Mouse (Mus musculus) megakaryocyte, adult 5-6 weeks (primary cell): ENCODE data around the gene Nlrp6. TPM values are rescaled to one million over a fixed set of nuclear protein-coding genes. Genes with fewer than 3 reads are reported as not detected.

Source experiments
- ATAC-seq: 2 replicates; pipeline ENCODE4 v1.8.0; 2016; ENCODE audit warnings: mild to moderate bottlenecking, inconsistent platforms; ENCODE audit not compliant: poor library complexity, severe bottlenecking
- total RNA-seq, 2 experiments: library from RNA; stranded (forward) in 1 of 2; stranded (reverse) in 1 of 2; fragments of 153-499, 151-499 nt in 1 of 2; fragments of 221-1000, 200-1000 nt in 1 of 2; gene quantifications; 2 replicates each; pipeline versions ENCODE4 v1.2.3 to v1.2.4; 2015 to 2017

The Nlrp6 gene
- total RNA-seq, 2 experiments from 2014 or later: not detected

DNA sequence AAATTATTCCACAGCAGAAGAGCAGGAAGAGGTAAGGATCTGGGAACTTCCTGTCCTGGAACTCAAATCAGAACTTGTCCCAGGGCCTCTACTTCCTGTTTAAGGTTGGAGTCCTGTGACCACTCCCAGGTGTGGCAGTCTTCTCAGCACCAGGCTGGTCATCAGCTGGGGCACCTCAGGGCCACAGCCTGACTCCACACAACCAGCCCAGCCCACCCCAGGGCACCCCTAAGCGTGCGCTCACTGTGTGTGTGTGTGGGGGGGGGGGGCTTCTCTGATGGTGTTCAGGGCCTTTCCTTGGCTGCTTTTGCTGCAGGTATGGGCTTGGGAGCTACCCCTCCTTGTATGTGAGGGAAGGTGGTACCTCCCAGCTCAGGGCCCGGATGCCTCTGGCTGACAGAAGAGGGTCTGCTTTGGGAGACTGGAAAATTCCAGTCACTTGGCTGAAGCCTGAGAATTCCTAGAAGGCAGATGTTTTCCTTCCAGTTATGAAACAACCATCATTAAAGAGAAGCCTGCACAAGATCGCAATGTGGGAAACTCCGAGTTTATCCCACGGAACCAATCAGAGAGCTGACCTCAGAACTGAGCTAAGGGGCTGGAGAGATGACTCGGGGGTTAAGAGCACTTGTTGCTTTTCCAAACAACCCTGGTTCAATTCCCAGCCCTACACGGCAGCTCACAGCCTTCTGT, 50.9 kb downstream of the Nlrp6 start:
- peak; percentile 41; the same call in 1 of the 2 replicates for ATAC-seq

- ATAC-seq: no peak
These were observed 52.9 kb downstream of the Nlrp6 start for GRCm38 (mm10) chr7:140973396-140974165.

- ATAC-seq: no peak
These were observed 54.2 kb downstream of the Nlrp6 start for GRCm38 (mm10) chr7:140974940-140975339.

- no peak for ATAC-seq
These were observed 54.8 kb downstream of the Nlrp6 start for GRCm38 (mm10) chr7:140975465-140975864.

- peak; percentile 78 for ATAC-seq
These were observed 56.0 kb downstream of the Nlrp6 start for GRCm38 (mm10) chr7:140976720-140977119.

Other genes starting within 250 kb of the Nlrp6 start
- gene Olfr45, start 239.0 kb upstream of the Nlrp6 start, total RNA-seq (2015): not detected in 2 replicates
- not detected in 2 replicates for gene Olfr45, start 239.0 kb upstream of the Nlrp6 start, total RNA-seq (2017)
- not detected in 2 replicates for gene Olfr541, start 223.6 kb upstream of the Nlrp6 start, total RNA-seq (2015)
- not detected in 2 replicates for gene Olfr541, start 223.6 kb upstream of the Nlrp6 start, total RNA-seq (2017)
- gene Cyp2e1, start 157.2 kb upstream of the Nlrp6 start, total RNA-seq (2015): not detected in 2 replicates
- gene Cyp2e1, start 157.2 kb upstream of the Nlrp6 start, total RNA-seq (2017): not detected in 2 replicates
- 0.21 and 0.69 TPM in 2 replicates for gene Syce1, start 133.1 kb upstream of the Nlrp6 start, total RNA-seq (2015)
- gene Syce1, start 133.1 kb upstream of the Nlrp6 start, total RNA-seq (2017): 0.15 and 0.73 TPM in 2 replicates
- 0.16 TPM in 1 of 2 replicates, not detected in the other for gene Zfp941, start 98.7 kb upstream of the Nlrp6 start, total RNA-seq (2015)
- gene Zfp941, start 98.7 kb upstream of the Nlrp6 start, total RNA-seq (2017): 0.22 and 0.33 TPM in 2 replicates
- gene Urah, start 85.9 kb upstream of the Nlrp6 start, total RNA-seq (2015): not detected in 2 replicates
- gene Urah, start 85.9 kb upstream of the Nlrp6 start, total RNA-seq (2017): not detected in 2 replicates
- gene Scgb1c1, start 75.4 kb upstream of the Nlrp6 start, total RNA-seq (2015): not detected in 2 replicates
- not detected in 2 replicates for gene Scgb1c1, start 75.4 kb upstream of the Nlrp6 start, total RNA-seq (2017)
- not detected in 2 replicates for gene Odf3, start 73.1 kb upstream of the Nlrp6 start, total RNA-seq (2015)
- not detected in 2 replicates for gene Odf3, start 73.1 kb upstream of the Nlrp6 start, total RNA-seq (2017)
- gene Gm45785, start 64.6 kb upstream of the Nlrp6 start, total RNA-seq (2015): not detected in 2 replicates
- gene Gm45785, start 64.6 kb upstream of the Nlrp6 start, total RNA-seq (2017): not detected in 2 replicates
- 41.7 and 44.7 TPM in 2 replicates for gene Ric8a, start 63.9 kb upstream of the Nlrp6 start, total RNA-seq (2015)
- gene Ric8a, start 63.9 kb upstream of the Nlrp6 start, total RNA-seq (2017): 29.7 and 30.4 TPM in 2 replicates
- 12.9 and 13.2 TPM in 2 replicates for gene Bet1l, start 63.3 kb upstream of the Nlrp6 start, total RNA-seq (2015)
- gene Bet1l, start 63.3 kb upstream of the Nlrp6 start, total RNA-seq (2017): 15.5 and 37.7 TPM in 2 replicates
- 87.5 and 89.5 TPM in 2 replicates for gene Psmd13, start 38.9 kb upstream of the Nlrp6 start, total RNA-seq (2015)
- gene Psmd13, start 38.9 kb upstream of the Nlrp6 start, total RNA-seq (2017): 165 and 167 TPM in 2 replicates
- 7.9 and 9.1 TPM in 2 replicates for gene Sirt3, start 38.6 kb upstream of the Nlrp6 start, total RNA-seq (2015)
- 6.7 and 9.5 TPM in 2 replicates for gene Sirt3, start 38.6 kb upstream of the Nlrp6 start, total RNA-seq (2017)
- gene Cox8b, start 20.5 kb upstream of the Nlrp6 start, total RNA-seq (2015): not detected in 2 replicates
- gene Cox8b, start 20.5 kb upstream of the Nlrp6 start, total RNA-seq (2017): not detected in 2 replicates
- gene Pgghg, start 20.5 kb downstream of the Nlrp6 start, total RNA-seq (2015): 8.7 and 9.3 TPM in 2 replicates
- 7.8 and 10.2 TPM in 2 replicates for gene Pgghg, start 20.5 kb downstream of the Nlrp6 start, total RNA-seq (2017)
- 0.78 and 2.3 TPM in 2 replicates for gene Ifitm5, start 29.4 kb downstream of the Nlrp6 start, total RNA-seq (2015)
- 1.3 TPM in 1 of 2 replicates, not detected in the other for gene Ifitm5, start 29.4 kb downstream of the Nlrp6 start, total RNA-seq (2017)
- gene Gm45717, start 35.0 kb downstream of the Nlrp6 start, total RNA-seq (2015): not detected in 2 replicates
- 0.88 TPM in 1 of 2 replicates, not detected in the other for gene Gm45717, start 35.0 kb downstream of the Nlrp6 start, total RNA-seq (2017)
- 773 and 813 TPM in 2 replicates for gene Ifitm2, start 35.1 kb downstream of the Nlrp6 start, total RNA-seq (2015)
- 401 and 447 TPM in 2 replicates for gene Ifitm2, start 35.1 kb downstream of the Nlrp6 start, total RNA-seq (2017)
- gene Ifitm1, start 46.3 kb downstream of the Nlrp6 start, total RNA-seq (2015): 110 and 111 TPM in 2 replicates
- gene Ifitm1, start 46.3 kb downstream of the Nlrp6 start, total RNA-seq (2017): 48.4 and 56.3 TPM in 2 replicates
- gene Ifitm3, start 89.9 kb downstream of the Nlrp6 start, total RNA-seq (2015): 2,002 and 2,201 TPM in 2 replicates
- 715 and 839 TPM in 2 replicates for gene Ifitm3, start 89.9 kb downstream of the Nlrp6 start, total RNA-seq (2017)
- 1,773 and 2,031 TPM in 2 replicates for gene Ifitm6, start 97.0 kb downstream of the Nlrp6 start, total RNA-seq (2015)
- 1,518 and 1,657 TPM in 2 replicates for gene Ifitm6, start 97.0 kb downstream of the Nlrp6 start, total RNA-seq (2017)
- not detected in 2 replicates for gene Gm17387, start 108.2 kb downstream of the Nlrp6 start, total RNA-seq (2015)
- not detected in 2 replicates for gene Gm17387, start 108.2 kb downstream of the Nlrp6 start, total RNA-seq (2017)
- gene B4galnt4, start 140.2 kb downstream of the Nlrp6 start, total RNA-seq (2015): 1.5 and 3.0 TPM in 2 replicates
- 1.7 and 2.5 TPM in 2 replicates for gene B4galnt4, start 140.2 kb downstream of the Nlrp6 start, total RNA-seq (2017)
- 6.7 and 9.7 TPM in 2 replicates for gene Pkp3, start 157.3 kb downstream of the Nlrp6 start, total RNA-seq (2015)
- 3.8 and 6.1 TPM in 2 replicates for gene Pkp3, start 157.3 kb downstream of the Nlrp6 start, total RNA-seq (2017)
- 7.5 and 9.3 TPM in 2 replicates for gene Sigirr, start 179.7 kb downstream of the Nlrp6 start, total RNA-seq (2015)
- 7.7 and 8.2 TPM in 2 replicates for gene Sigirr, start 179.7 kb downstream of the Nlrp6 start, total RNA-seq (2017)
- not detected in 2 replicates for gene Ano9, start 196.9 kb downstream of the Nlrp6 start, total RNA-seq (2015)
- gene Ano9, start 196.9 kb downstream of the Nlrp6 start, total RNA-seq (2017): not detected in 2 replicates
- 7.1 and 10.2 TPM in 2 replicates for gene Ptdss2, start 201.5 kb downstream of the Nlrp6 start, total RNA-seq (2015)
- gene Ptdss2, start 201.5 kb downstream of the Nlrp6 start, total RNA-seq (2017): 1.9 and 2.6 TPM in 2 replicates